Mouse (Mus musculus): ENCODE results near the gene Mastl. TPM values are rescaled to one million over a fixed set of nuclear protein-coding genes. Genes with fewer than 3 reads are reported as not detected.

Mastl gene
- total RNA-seq, 2 experiments from 2014 or later = 12.2 to 13.2 TPM

Other genes with a start within 250 kb of the Mastl start
- 10 to 100 TPM; 34.3 to 34.9 TPM for gene Abi1, start 115.8 kb downstream of the Mastl start, total RNA-seq (2021)
- gene Acbd5, start 87.9 kb downstream of the Mastl start, total RNA-seq (2021) = 10 to 100 TPM; 24.0 to 27.1 TPM
- gene Yme1l1, start 345 bp upstream of the Mastl start, total RNA-seq (2021) = 10 to 100 TPM; 73.8 to 74.7 TPM
- not detected for gene 4931423N10Rik, start 51.5 kb upstream of the Mastl start, total RNA-seq (2021)
- gene Nxph2, start 165.2 kb upstream of the Mastl start, total RNA-seq (2021) = not detected

All from heart, postnatal 4 days (tissue).